ENCODE assay signal across 10 mouse cellular contexts in the genomic region with DNA sequence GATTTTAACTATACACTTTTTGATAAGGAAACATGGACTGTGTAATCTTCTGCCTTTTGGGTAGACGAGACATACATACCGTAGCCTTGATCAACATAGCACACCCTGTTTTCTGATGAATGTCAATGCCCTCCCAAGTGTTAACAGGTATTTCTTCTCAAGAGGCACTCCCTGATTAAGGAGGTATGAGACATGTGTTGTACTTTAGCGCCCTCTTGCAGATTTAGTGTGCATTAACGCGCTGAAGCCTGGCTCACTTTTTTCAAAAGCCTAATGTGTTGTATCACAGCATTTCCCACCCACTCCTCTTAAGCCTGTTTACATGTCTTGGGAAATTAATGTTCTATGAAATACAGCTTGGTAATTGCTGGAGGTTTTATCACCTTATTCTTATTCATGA. TPM values are rescaled to one million over a fixed set of nuclear protein-coding genes. Genes with fewer than 3 reads are reported as not detected.
DNase-seq lines count a peak whose midpoint lies in the region; ATAC-seq and TF ChIP-seq lines count a peak whose summit lies in the region.
"Had no signal": no experiment of that assay in that cellular context is flagged by ENCODE, and none has a peak within 500 bp of the region (broad histone marks: within the 10 kb centered on the region; RNA-seq: fewer than 3 reads in every experiment).

No protein-coding gene starts in this region.

- no peaks in the 10 kb centered on the region for H3K9me3 ChIP-seq in forebrain, embryonic 13.5 days (replicated peaks)
- no peaks in the 10 kb centered on the region for H3K9me3 ChIP-seq in forebrain, embryonic 11.5 days (ENCODE audit: control insufficient read depth, low read length)
- H3K9me3 ChIP-seq: heart, embryonic 15.5 days; midbrain, embryonic 12.5 days had no signal

- 45% methylated on average over 5 of the region's 5 CpGs for WGBS in forebrain, embryonic 13.5 days
- WGBS in forebrain, embryonic 11.5 days, result 49% methylated on average over 5 of the region's 5 CpGs
- 51% methylated on average over 5 of the region's 5 CpGs for WGBS in lung, adult 2 months

- no peak overlapping the region for H3K4me2 ChIP-seq in forebrain, embryonic 13.5 days
- no peak overlapping the region for H3K4me2 ChIP-seq in forebrain, embryonic 11.5 days (ENCODE audit: low read depth, low read length, severe bottlenecking)
- H3K4me2 ChIP-seq: heart, embryonic 15.5 days; midbrain, embryonic 12.5 days had no signal

- H3K4me3 ChIP-seq in forebrain, embryonic 13.5 days, result no peak overlapping the region
- H3K4me3 ChIP-seq in forebrain, embryonic 11.5 days (ENCODE audit: low read depth, low read length), result no peak overlapping the region
- H3K4me3 ChIP-seq in lung, adult 2 months (replicated peaks; ENCODE audit: extremely low read depth, low read depth, low read length), result no peak overlapping the region
- H3K4me3 ChIP-seq: heart, embryonic 15.5 days; midbrain, embryonic 12.5 days had no signal

- DNase-seq in forebrain, embryonic 11.5 days (ENCODE audit: low spot score), result no peak
- peak; percentile 4 to 33 for DNase-seq in lung, adult 18-20 months
- no peak for DNase-seq in lung, adult 2 months
- DNase-seq in cerebellum, postnatal 10 days, result peak; percentile 23 to 46
- peak; percentile 12 to 33 for DNase-seq in layer of hippocampus, postnatal 14 days (ENCODE audit: low spot score in 2 of 2)
- peak; percentile 11 for DNase-seq in retina, postnatal 7 days (ENCODE audit: low read depth, low spot score)
- no peak for DNase-seq in urinary bladder, adult 18-20 months (ENCODE audit: low spot score in 2 of 2)

- no peak overlapping the region for H3K27ac ChIP-seq in forebrain, embryonic 13.5 days
- no peak overlapping the region for H3K27ac ChIP-seq in forebrain, embryonic 11.5 days (ENCODE audit: low read depth, low read length)
- H3K27ac ChIP-seq: heart, embryonic 15.5 days; midbrain, embryonic 12.5 days had no signal

- TF ChIP-seq POLR2A in lung, adult 2 months (IDR thresholded peaks at IDR 0.05; ENCODE audit: borderline replicate concordance, extremely low read depth, low read depth, low read length), result no peak

- H3K9ac ChIP-seq in forebrain, embryonic 13.5 days, result no peak overlapping the region
- no peak overlapping the region for H3K9ac ChIP-seq in forebrain, embryonic 11.5 days (ENCODE audit: low read length)
- H3K9ac ChIP-seq: heart, embryonic 15.5 days; midbrain, embryonic 12.5 days had no signal

- TF ChIP-seq CTCF in lung, adult 2 months (IDR thresholded peaks at IDR 0.05; ENCODE audit: insufficient read depth, low read length), result no peak

- no peaks in the 10 kb centered on the region for H3K27me3 ChIP-seq in forebrain, embryonic 13.5 days
- no peaks in the 10 kb centered on the region for H3K27me3 ChIP-seq in forebrain, embryonic 11.5 days (ENCODE audit: control insufficient read depth, insufficient read depth, low read length)
- H3K27me3 ChIP-seq: heart, embryonic 15.5 days; midbrain, embryonic 12.5 days had no signal

- H3K4me1 ChIP-seq in forebrain, embryonic 13.5 days, result no peaks in the 10 kb centered on the region
- no peaks in the 10 kb centered on the region for H3K4me1 ChIP-seq in forebrain, embryonic 11.5 days (replicated peaks; ENCODE audit: control insufficient read depth, insufficient read depth, low read length)
- no peaks in the 10 kb centered on the region for H3K4me1 ChIP-seq in lung, adult 2 months (ENCODE audit: control insufficient read depth, insufficient read depth, low read length)
- H3K4me1 ChIP-seq: heart, embryonic 15.5 days; midbrain, embryonic 12.5 days had no signal

- no peaks in the 10 kb centered on the region for H3K36me3 ChIP-seq in forebrain, embryonic 13.5 days (ENCODE audit: poor library complexity, severe bottlenecking)
- H3K36me3 ChIP-seq in forebrain, embryonic 11.5 days (ENCODE audit: control insufficient read depth, insufficient read depth, low read length), result no peaks in the 10 kb centered on the region
- H3K36me3 ChIP-seq: heart, embryonic 15.5 days; midbrain, embryonic 12.5 days had no signal

- ATAC-seq in forebrain, embryonic 13.5 days, result 0 out of 2 replicates have a peak, but pooled peaks have one; percentile 16
- no peak for ATAC-seq in forebrain, embryonic 11.5 days (replicated peaks; ENCODE audit: low FRiP score)

RNA-seq across cellular contexts. Expression of a gene that starts 17.0 kb away (rescaled TPM):
- 16.1 and 16.3 TPM in 2 replicates for polyA plus RNA-seq in forebrain, embryonic 13.5 days (2015; fragmentation: Nextera tagmentation; extraction: Ambion mirVana)
- polyA plus RNA-seq in forebrain, embryonic 11.5 days (2014; fragmentation: Nextera tagmentation; extraction: Ambion mirVana), result 14.3 and 14.8 TPM in 2 replicates
- 6.3 and 10.1 TPM in 2 replicates for polyA plus RNA-seq in lung, adult 2 months (2012; rRNA removed)
- 10 to 100 TPM; 48.2 to 50.2 TPM for total RNA-seq in layer of hippocampus, postnatal 14 days (2021)

Comparison
In these comparisons a context has a peak if more than half of its experiments do, and no peak if none do; other contexts are left out.
1. DNase-seq: peak in lung, adult 18-20 months (2 of 2), cerebellum, postnatal 10 days (2 of 2), layer of hippocampus, postnatal 14 days (2 of 2) and retina, postnatal 7 days (single experiment); none in forebrain, embryonic 11.5 days (single experiment), lung, adult 2 months (single experiment) and urinary bladder, adult 18-20 months (0 of 2).